Mouse (Mus musculus) ovary, adult 2 months (tissue): ENCODE measurements around the gene Mrps25. TPM values are rescaled to one million over a fixed set of nuclear protein-coding genes. Genes with fewer than 3 reads are reported as not detected.

ENCODE experiments used
- polyA plus RNA-seq: library from polyadenylated mRNA; depleted of rRNA; stranded (reverse); fragments of >200 nt; gene quantifications from 2 replicates; pipeline ENCODE4 v1.2.3, GENCODE M21; 2012; rRNA removed

Mrps25 gene
- 7.2 and 12.1 TPM in 2 replicates for polyA plus RNA-seq

GRCm38 (mm10) chr6:92183621-92184131 lies at the start of gene Mrps25:
TSS of gene Mrps25 (minus strand) at chr6:92184033.

DNA sequence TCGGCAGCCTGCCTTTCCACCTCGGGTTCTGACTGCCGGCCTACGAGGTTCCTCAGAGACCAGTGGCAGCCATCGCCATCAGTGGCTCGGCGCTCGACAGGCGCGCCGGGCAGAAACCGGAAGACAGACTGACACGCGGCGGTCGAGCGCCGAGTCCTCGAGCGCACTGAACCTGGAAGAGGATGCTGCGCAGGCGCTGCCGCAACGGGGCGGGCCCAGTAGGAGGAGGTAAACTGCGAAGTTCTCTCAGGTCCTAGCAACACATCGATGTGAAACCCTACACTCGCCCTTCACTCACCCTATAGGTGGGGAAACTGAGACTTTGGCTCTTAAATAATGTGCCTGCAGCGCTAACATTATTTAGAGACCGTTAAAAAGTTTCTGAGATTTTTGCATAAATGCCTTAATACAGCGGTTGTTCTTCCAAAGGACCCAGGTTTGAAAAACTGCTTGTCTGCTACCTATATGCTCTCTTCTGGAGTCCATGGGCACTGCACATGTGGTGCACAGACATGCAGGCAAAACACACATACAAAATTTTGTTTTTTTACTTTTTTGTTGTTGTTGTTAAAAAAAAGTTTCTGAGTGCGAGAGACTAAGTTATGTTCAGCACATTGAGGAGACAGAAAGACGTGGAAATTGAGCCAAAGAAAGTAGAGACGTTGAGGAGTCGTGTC lies 31.1 kb upstream of the Mrps25 start, which contains the start of gene Rbsn:
Rbsn (minus strand) TSS at position 153 of the 677 bp plus-strand sequence.

Other genes starting within 250 kb of the Mrps25 start
- gene Fgd5, start 205.2 kb downstream of the Mrps25 start, polyA plus RNA-seq, result 10.3 and 10.8 TPM in 2 replicates
- 16.0 and 20.4 TPM in 2 replicates for gene Nr2c2, start 92.6 kb downstream of the Mrps25 start, polyA plus RNA-seq
- gene Rbsn, start 30.9 kb upstream of the Mrps25 start, polyA plus RNA-seq, result 12.6 and 14.7 TPM in 2 replicates
- 0.22 TPM in 1 of 2 replicates, not detected in the other for gene Trh, start 60.6 kb upstream of the Mrps25 start, polyA plus RNA-seq